Mouse (Mus musculus) bone marrow macrophage, adult 2 months (primary cell): ENCODE data around the gene Fkbp5. TPM values are rescaled to one million over a fixed set of nuclear protein-coding genes. Genes with fewer than 3 reads are reported as not detected.

Experiments used
- H3K27ac ChIP-seq: 2 replicates; pipeline ENCODE4 v1.5.1; 2012; ENCODE audit warnings: low read depth, low read length; ENCODE audit not compliant: insufficient read depth
- H3K4me1 ChIP-seq: 2 replicates; pipeline ENCODE4 v1.6.1; 2012; ENCODE audit warnings: low read length; ENCODE audit not compliant: control insufficient read depth, insufficient read depth
- H3K4me3 ChIP-seq: 2 replicates; pipeline ENCODE4 v1.5.1; 2012; ENCODE audit warnings: mild to moderate bottlenecking, low read length, moderate library complexity; ENCODE audit not compliant: insufficient read depth
- CTCF ChIP-seq: IDR thresholded peaks from 2 replicates; pipeline ENCODE4 v1.5.1; 2012; ENCODE audit warnings: low read depth, mild to moderate bottlenecking, low read length, moderate library complexity
- POLR2A ChIP-seq: IDR thresholded peaks from 2 replicates; pipeline ENCODE4 v1.6.1; 2012; ENCODE audit warnings: mild to moderate bottlenecking, low read depth, low read length, borderline replicate concordance
- polyA plus RNA-seq: library from polyadenylated mRNA; stranded (reverse); fragments of >200 nt; gene quantifications from 2 replicates; pipeline ENCODE4 v1.2.4, GENCODE M21; 2012; ENCODE audit not compliant: missing spikeins, insufficient read depth, insufficient read length

The Fkbp5 gene
- polyA plus RNA-seq, 1 experiment: 4.4 TPM

GRCm38 (mm10) chr17:28506895-28507294 is 10.4 kb downstream of the Fkbp5 start:
- H3K4me1 ChIP-seq: peaks cover 5% of the 10 kb centered on the region
- no peak overlapping the region for H3K27ac ChIP-seq
- H3K4me3 ChIP-seq: no peak overlapping the region
- TF ChIP-seq POLR2A: no peak
- TF ChIP-seq CTCF: no peak

GRCm38 (mm10) chr17:28505591-28505990 is 11.7 kb downstream of the Fkbp5 start:
- no peak overlapping the region for H3K27ac ChIP-seq
- TF ChIP-seq POLR2A: no peak
- TF ChIP-seq CTCF: no peak

GRCm38 (mm10) chr17:28504182-28504581 is 13.1 kb downstream of the Fkbp5 start:
- no peak for TF ChIP-seq POLR2A
- TF ChIP-seq CTCF: no peak
- Histone ChIP-seq H3K4me1 (no peaks in the 10 kb centered on the region), H3K4me3 (no peak overlapping the region), H3K27ac (no peak overlapping the region)

More at GRCm38 (mm10) chr17:28505591-28505990, 11.7 kb downstream of the Fkbp5 start:
- Histone ChIP-seq H3K4me1 (no peaks in the 10 kb centered on the region; the same call in 1 of the 2 replicates), H3K4me3 (no peak overlapping the region)

GRCm38 (mm10) chr17:28502196-28502821 is 15.0 kb downstream of the Fkbp5 start:
- H3K4me3 ChIP-seq: no peak overlapping the region
- TF ChIP-seq CTCF (no peak), POLR2A (no peak)
- no peaks in the 10 kb centered on the region for H3K4me1 ChIP-seq
- H3K27ac ChIP-seq: no peak overlapping the region

- Histone ChIP-seq H3K4me1 (no peaks in the 10 kb centered on the region), H3K27ac (no peak overlapping the region), H3K4me3 (no peak overlapping the region)
- TF ChIP-seq CTCF (no peak), POLR2A (no peak)
These were observed 16.9 kb downstream of the Fkbp5 start for GRCm38 (mm10) chr17:28500465-28500864.

GRCm38 (mm10) chr17:28499190-28499589 is 18.1 kb downstream of the Fkbp5 start:
- Histone ChIP-seq H3K4me1 (no peaks in the 10 kb centered on the region), H3K27ac (no peak overlapping the region), H3K4me3 (no peak overlapping the region)
- no peak for TF ChIP-seq POLR2A
- TF ChIP-seq CTCF: no peak

GRCm38 (mm10) chr17:28495832-28496231 is 21.5 kb downstream of the Fkbp5 start:
- Histone ChIP-seq H3K4me1 (no peaks in the 10 kb centered on the region), H3K27ac (no peak overlapping the region), H3K4me3 (no peak overlapping the region)
- TF ChIP-seq POLR2A: no peak
- no peak for TF ChIP-seq CTCF

GRCm38 (mm10) chr17:28491035-28491770 is 26.1 kb downstream of the Fkbp5 start:
- TF ChIP-seq POLR2A (no peak), CTCF (no peak)
- no peak overlapping the region for H3K27ac ChIP-seq
- no peak overlapping the region for H3K4me3 ChIP-seq
- no peaks in the 10 kb centered on the region for H3K4me1 ChIP-seq

GRCm38 (mm10) chr17:28488258-28489013 is 28.9 kb downstream of the Fkbp5 start:
- Histone ChIP-seq H3K27ac (no peak overlapping the region), H3K4me1 (no peaks in the 10 kb centered on the region), H3K4me3 (no peak overlapping the region)
- no peak for TF ChIP-seq POLR2A
- no peak for TF ChIP-seq CTCF
